Comparison of ENCODE assay signal across 9 mouse cellular contexts in genomic region chr7:6834950-6835349, GRCm38 (mm10).
DNase-seq lines count a peak whose midpoint lies in the region; ATAC-seq and TF ChIP-seq lines count a peak whose summit lies in the region.
"Had no signal": no experiment of that assay in that cellular context is flagged by ENCODE, and none has a peak within 500 bp of the region (broad histone marks: within the 10 kb centered on the region; RNA-seq: fewer than 3 reads in every experiment).

No protein-coding gene starts in this region.

- peak; percentile 30 for DNase-seq in kidney, postnatal 0 days (ENCODE audit: low spot score)
- no peak for DNase-seq in kidney, adult 8-10 months
- no peak for DNase-seq in left cerebral cortex, adult 2 months (ENCODE audit: extremely low spot score in 1 of 2, low spot score in 2 of 2)
- no peak for DNase-seq in spleen, postnatal 14 days (ENCODE audit: low spot score in 2 of 2)
- no peak for DNase-seq in urinary bladder, postnatal 14 days (ENCODE audit: low spot score)
- DNase-seq: gastrocnemius, adult 2 months had no signal

- no peak for TF ChIP-seq CTCF in kidney, postnatal 0 days (IDR thresholded peaks at IDR 0.05; ENCODE audit: low read depth)
- no peak for TF ChIP-seq CTCF in left cerebral cortex, adult 2 months (IDR thresholded peaks at IDR 0.05)

- no peak for ATAC-seq in kidney, postnatal 0 days (replicated peaks; ENCODE audit: low FRiP score, low read depth)
- peak; percentile 55; the same call in 1 of the 2 replicates for ATAC-seq in forebrain, embryonic 12.5 days (ENCODE audit: low FRiP score)
- ATAC-seq in limb, embryonic 12.5 days (ENCODE audit: insufficient number of reproducible peaks, insufficient read depth, low FRiP score, low TSS enrichment, low read depth), result peak; percentile 76
- peak; percentile 56 for ATAC-seq in neural tube, embryonic 14.5 days (ENCODE audit: low read depth)

- H3K9me3 ChIP-seq in kidney, postnatal 0 days (replicated peaks; ENCODE audit: low read length), result no peaks in the 10 kb centered on the region
- no peaks in the 10 kb centered on the region for H3K9me3 ChIP-seq in forebrain, embryonic 12.5 days
- H3K9me3 ChIP-seq in limb, embryonic 12.5 days, result peaks cover 3% of the 10 kb centered on the region; the same call in 1 of the 2 replicates
- H3K9me3 ChIP-seq in neural tube, embryonic 14.5 days (ENCODE audit: control insufficient read depth, low read length), result no peaks in the 10 kb centered on the region

- H3K27ac ChIP-seq in kidney, postnatal 0 days, result no peak overlapping the region
- peak overlapping the region; percentile 80 for H3K27ac ChIP-seq in forebrain, embryonic 12.5 days
- H3K27ac ChIP-seq in limb, embryonic 12.5 days, result peak overlapping the region; percentile 96
- H3K27ac ChIP-seq in neural tube, embryonic 14.5 days (ENCODE audit: low read depth, low read length), result peak overlapping the region; percentile 49; the same call in 1 of the 2 replicates
- H3K27ac ChIP-seq in left cerebral cortex, adult 2 months, result no peak overlapping the region
- H3K27ac ChIP-seq: gastrocnemius, adult 2 months had no signal

- H3K4me3 ChIP-seq in kidney, postnatal 0 days (replicated peaks; ENCODE audit: low read depth, low read length), result no peak overlapping the region
- no peak overlapping the region for H3K4me3 ChIP-seq in forebrain, embryonic 12.5 days (replicated peaks)
- H3K4me3 ChIP-seq in limb, embryonic 12.5 days (replicated peaks), result no peak overlapping the region
- no peak overlapping the region for H3K4me3 ChIP-seq in neural tube, embryonic 14.5 days (ENCODE audit: low read depth, low read length)
- no peak overlapping the region for H3K4me3 ChIP-seq in left cerebral cortex, adult 2 months
- H3K4me3 ChIP-seq: gastrocnemius, adult 2 months had no signal

- H3K36me3 ChIP-seq in kidney, postnatal 0 days (ENCODE audit: insufficient read depth, low read length), result no peaks in the 10 kb centered on the region
- H3K36me3 ChIP-seq in forebrain, embryonic 12.5 days (replicated peaks), result no peaks in the 10 kb centered on the region
- no peaks in the 10 kb centered on the region for H3K36me3 ChIP-seq in limb, embryonic 12.5 days
- H3K36me3 ChIP-seq in neural tube, embryonic 14.5 days (ENCODE audit: control insufficient read depth, insufficient read depth, low read length), result no peaks in the 10 kb centered on the region

- WGBS in kidney, postnatal 0 days, result 43% methylated on average over 5 of the region's 5 CpGs
- WGBS in forebrain, embryonic 12.5 days, result 44% methylated on average over 5 of the region's 5 CpGs
- WGBS in limb, embryonic 12.5 days, result 34% methylated on average over 5 of the region's 5 CpGs
- WGBS in neural tube, embryonic 14.5 days, result 29% methylated on average over 5 of the region's 5 CpGs

- H3K9ac ChIP-seq in kidney, postnatal 0 days (ENCODE audit: low read depth, low read length), result no peak overlapping the region
- peak overlapping the region; percentile 17; the same call in 1 of the 2 replicates for H3K9ac ChIP-seq in forebrain, embryonic 12.5 days
- no peak overlapping the region for H3K9ac ChIP-seq in limb, embryonic 12.5 days (replicated peaks)
- H3K9ac ChIP-seq in neural tube, embryonic 14.5 days (replicated peaks; ENCODE audit: low read depth, low read length), result no peak overlapping the region

- H3K4me2 ChIP-seq in kidney, postnatal 0 days (ENCODE audit: low read length), result no peak overlapping the region
- H3K4me2 ChIP-seq in forebrain, embryonic 12.5 days, result no peak overlapping the region
- H3K4me2 ChIP-seq in limb, embryonic 12.5 days, result peak overlapping the region; percentile 17
- H3K4me2 ChIP-seq in neural tube, embryonic 14.5 days (ENCODE audit: low read depth, low read length), result no peak overlapping the region

- H3K4me1 ChIP-seq in kidney, postnatal 0 days (replicated peaks; ENCODE audit: insufficient read depth, low read length), result no peaks in the 10 kb centered on the region
- H3K4me1 ChIP-seq in forebrain, embryonic 12.5 days, result peaks cover 12% of the 10 kb centered on the region
- H3K4me1 ChIP-seq in limb, embryonic 12.5 days (replicated peaks), result peaks cover 34% of the 10 kb centered on the region
- peaks cover 6% of the 10 kb centered on the region; the same call in 1 of the 2 replicates for H3K4me1 ChIP-seq in neural tube, embryonic 14.5 days (ENCODE audit: control insufficient read depth, insufficient read depth, low read length)

- intact Hi-C loops in left cerebral cortex, adult 2 months (cut with DNase I), result loop anchor here (10.0 kb wide), 1 partner anchor 60 kb away; no protein-coding TSS in a partner anchor

- no peaks in the 10 kb centered on the region for H3K27me3 ChIP-seq in kidney, postnatal 0 days (ENCODE audit: insufficient read depth, low read length)
- H3K27me3 ChIP-seq in forebrain, embryonic 12.5 days, result no peaks in the 10 kb centered on the region
- H3K27me3 ChIP-seq in limb, embryonic 12.5 days, result no peaks in the 10 kb centered on the region
- no peaks in the 10 kb centered on the region for H3K27me3 ChIP-seq in neural tube, embryonic 14.5 days (ENCODE audit: control insufficient read depth, insufficient read depth, low read length)

Comparison
In these comparisons a context has a peak if more than half of its experiments do, and no peak if none do; other contexts are left out.
1. H3K27ac ChIP-seq: peak in forebrain, embryonic 12.5 days (single experiment), limb, embryonic 12.5 days (single experiment) and neural tube, embryonic 14.5 days (single experiment); none in kidney, postnatal 0 days (single experiment) and left cerebral cortex, adult 2 months (single experiment).